Comparison of ENCODE assay signal across 7 mouse cellular contexts in genomic region chr8:123826001-123826400, GRCm38 (mm10). TPM values are rescaled to one million over a fixed set of nuclear protein-coding genes. Genes with fewer than 3 reads are reported as not detected.
DNase-seq lines count a peak whose midpoint lies in the region; ATAC-seq and TF ChIP-seq lines count a peak whose summit lies in the region.

No protein-coding gene starts in this region.

- H3K4me2 ChIP-seq in kidney, postnatal 0 days (ENCODE audit: low read length), result no peak overlapping the region
- no peak overlapping the region for H3K4me2 ChIP-seq in limb, embryonic 11.5 days (ENCODE audit: low read depth, severe bottlenecking)

- no peaks in the 10 kb centered on the region for H3K27me3 ChIP-seq in kidney, postnatal 0 days (ENCODE audit: insufficient read depth, low read length)
- H3K27me3 ChIP-seq in ES-Bruce4 (ENCODE audit: control insufficient read depth, insufficient read depth, low read length, poor library complexity, severe bottlenecking), result no peaks in the 10 kb centered on the region
- no peaks in the 10 kb centered on the region for H3K27me3 ChIP-seq in limb, embryonic 11.5 days (ENCODE audit: control insufficient read depth, insufficient read depth, low read length)

- H3K4me1 ChIP-seq in kidney, postnatal 0 days (replicated peaks; ENCODE audit: insufficient read depth, low read length), result no peaks in the 10 kb centered on the region
- H3K4me1 ChIP-seq in ES-Bruce4 (ENCODE audit: control insufficient read depth, insufficient read depth, low read length), result no peaks in the 10 kb centered on the region
- H3K4me1 ChIP-seq in limb, embryonic 11.5 days (ENCODE audit: control insufficient read depth, insufficient read depth, low read length), result no peaks in the 10 kb centered on the region

- no peak overlapping the region for H3K9ac ChIP-seq in kidney, postnatal 0 days (ENCODE audit: low read depth, low read length)
- no peak overlapping the region for H3K9ac ChIP-seq in ES-Bruce4 (ENCODE audit: low read depth, poor library complexity, severe bottlenecking)
- H3K9ac ChIP-seq in limb, embryonic 11.5 days (ENCODE audit: low read length), result no peak overlapping the region

- intact Hi-C loops in left cerebral cortex, postnatal 36 days (cut with DNase I), result no loop called here

- peak; percentile 62 for TF ChIP-seq CTCF in kidney, postnatal 0 days (IDR thresholded peaks at IDR 0.05; ENCODE audit: low read depth)
- peak; percentile 97 for TF ChIP-seq CTCF in ES-Bruce4 (IDR thresholded peaks at IDR 0.05; ENCODE audit: low read depth, low read length)

- peaks cover 37% of the 10 kb centered on the region for H3K36me3 ChIP-seq in kidney, postnatal 0 days (ENCODE audit: insufficient read depth, low read length)
- peaks cover 15% of the 10 kb centered on the region for H3K36me3 ChIP-seq in ES-Bruce4 (ENCODE audit: control insufficient read depth, insufficient read depth, low read length, poor library complexity, severe bottlenecking)
- H3K36me3 ChIP-seq in limb, embryonic 11.5 days (ENCODE audit: control insufficient read depth, insufficient read depth, low read length), result peaks cover 13% of the 10 kb centered on the region; the same call in 1 of the 2 replicates

- no peak for TF ChIP-seq POLR2A in ES-Bruce4 (IDR thresholded peaks at IDR 0.05; ENCODE audit: insufficient read depth, low read length)

- no peak for ATAC-seq in kidney, postnatal 0 days (replicated peaks; ENCODE audit: low FRiP score, low read depth)
- no peak for ATAC-seq in limb, embryonic 11.5 days (ENCODE audit: insufficient number of reproducible peaks, low FRiP score, low TSS enrichment, low read depth)

- 0 out of 2 replicates have a peak, but pooled peaks have one; percentile 27 for TF ChIP-seq EP300 in ES-Bruce4 (IDR thresholded peaks at IDR 0.05; ENCODE audit: insufficient read depth, low read depth, low read length)

- 66% methylated on average over 9 of the region's 9 CpGs for WGBS in kidney, postnatal 0 days
- WGBS in limb, embryonic 11.5 days, result 66% methylated on average over 9 of the region's 9 CpGs

- no peak overlapping the region for H3K27ac ChIP-seq in kidney, postnatal 0 days
- 0 out of 2 replicates have a peak overlapping the region, but pooled peaks have one; percentile 22 for H3K27ac ChIP-seq in ES-Bruce4 (ENCODE audit: insufficient read depth, low read length)
- no peak overlapping the region for H3K27ac ChIP-seq in limb, embryonic 11.5 days (replicated peaks; ENCODE audit: low read depth, low read length)

- H3K4me3 ChIP-seq in kidney, postnatal 0 days (replicated peaks; ENCODE audit: low read depth, low read length), result no peak overlapping the region
- H3K4me3 ChIP-seq in ES-Bruce4 (ENCODE audit: low read depth, low read length), result 0 out of 2 replicates have a peak overlapping the region, but pooled peaks have one; percentile 18
- H3K4me3 ChIP-seq in limb, embryonic 11.5 days (ENCODE audit: low read depth, low read length), result no peak overlapping the region

- H3K9me3 ChIP-seq in kidney, postnatal 0 days (replicated peaks; ENCODE audit: low read length), result no peaks in the 10 kb centered on the region
- H3K9me3 ChIP-seq in ES-Bruce4 (replicated peaks; ENCODE audit: control insufficient read depth, insufficient read depth, low read length, poor library complexity, severe bottlenecking), result no peaks in the 10 kb centered on the region; the same call in 1 of the 2 replicates
- no peaks in the 10 kb centered on the region for H3K9me3 ChIP-seq in limb, embryonic 11.5 days (ENCODE audit: control insufficient read depth, low read length)

- DNase-seq in kidney, postnatal 0 days (ENCODE audit: low spot score), result peak; percentile 10
- DNase-seq in kidney, postnatal 10 days, result no peak
- DNase-seq in adipocyte (ENCODE audit: low spot score), result peak; percentile 24
- peak; percentile 47 for DNase-seq in limb, embryonic 11.5 days (ENCODE audit: low spot score)
- DNase-seq in spleen, postnatal 4 days (ENCODE audit: low spot score in 2 of 2), result no peak
- DNase-seq in left cerebral cortex, postnatal 36 days (ENCODE audit: low spot score in 2 of 2), result no peak

RNA-seq across cellular contexts. Expression of gene Rab4a, which starts 20.2 kb away (rescaled TPM):
- polyA plus RNA-seq in kidney, postnatal 0 days (2015; fragmentation: Nextera tagmentation; extraction: Ambion mirVana), result 58.2 and 62.3 TPM in 2 replicates
- polyA plus RNA-seq in ES-Bruce4 (2011; ENCODE audit: insufficient read depth, insufficient read length, low read depth, missing spikeins), result 26.1 and 32.6 TPM in 2 replicates
- 54.6 and 54.8 TPM in 2 replicates for polyA plus RNA-seq in limb, embryonic 11.5 days (2014; fragmentation: Nextera tagmentation; extraction: Ambion mirVana)
- 10 to 100 TPM; 41.0 to 45.8 TPM for total RNA-seq in left cerebral cortex, postnatal 36 days (2021)

RNA-seq across cellular contexts. Expression of gene Ccsap, which starts 34.0 kb away (rescaled TPM):
- 1.8 and 1.9 TPM in 2 replicates for polyA plus RNA-seq in kidney, postnatal 0 days (2015; fragmentation: Nextera tagmentation; extraction: Ambion mirVana)
- polyA plus RNA-seq in ES-Bruce4 (2011; ENCODE audit: insufficient read depth, insufficient read length, low read depth, missing spikeins), result 4.8 and 6.6 TPM in 2 replicates
- 6.3 and 7.3 TPM in 2 replicates for polyA plus RNA-seq in limb, embryonic 11.5 days (2014; fragmentation: Nextera tagmentation; extraction: Ambion mirVana)
- 10 to 100 TPM; 70.7 to 82.7 TPM for total RNA-seq in left cerebral cortex, postnatal 36 days (2021)

Comparison
In these comparisons a context has a peak if more than half of its experiments do, and no peak if none do; other contexts are left out.
1. DNase-seq: peak in kidney, postnatal 0 days (single experiment), adipocyte (single experiment) and limb, embryonic 11.5 days (single experiment); none in kidney, postnatal 10 days (single experiment), spleen, postnatal 4 days (0 of 2) and left cerebral cortex, postnatal 36 days (0 of 2).